Mouse (Mus musculus): ENCODE measurements around the gene Pex16.

The Pex16 gene

GRCm38 (mm10) chr2:92370821-92371805 is 3.4 kb upstream of the Pex16 start:
- peak; percentile 57 for DNase-seq

DNA sequence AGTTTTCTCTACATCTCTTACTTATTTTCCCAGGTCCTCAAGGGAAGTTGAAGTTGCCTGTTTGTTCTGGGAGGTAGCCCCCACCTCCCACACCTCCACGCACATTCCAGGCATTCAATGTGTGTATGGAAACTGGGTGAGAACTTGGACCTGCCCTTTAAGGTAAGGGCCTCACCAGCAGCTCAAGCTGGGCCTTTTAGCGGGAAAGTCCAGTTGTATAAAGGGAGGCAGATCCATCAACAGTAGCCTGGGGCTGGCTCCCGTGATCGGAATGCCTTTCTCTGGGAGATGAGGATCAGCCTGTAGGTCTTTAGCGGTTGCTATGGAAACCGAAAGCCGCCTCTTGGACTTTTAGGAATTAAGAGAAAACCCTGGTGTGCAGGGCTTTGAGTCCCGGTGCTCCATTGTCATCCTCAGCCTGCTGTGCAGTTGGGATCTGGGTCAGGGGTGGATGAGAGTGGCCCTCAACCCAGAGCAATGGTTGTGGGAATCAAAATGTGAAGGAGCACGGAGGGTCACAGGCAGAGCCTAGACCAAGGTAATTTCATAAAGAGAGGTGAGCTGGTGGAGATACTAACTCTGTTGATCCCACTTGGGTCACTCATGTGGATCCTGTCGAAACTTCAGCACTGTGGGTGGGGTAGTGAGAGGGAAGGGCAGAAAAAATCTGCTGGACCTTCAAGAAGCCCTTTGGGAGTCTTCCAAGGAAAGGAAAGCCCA is 2.3 kb upstream of the Pex16 start:
- no peak for DNase-seq

- no peak for DNase-seq
Measured at GRCm38 (mm10) chr2:92372767-92373436, 1.6 kb upstream of the Pex16 start.

GRCm38 (mm10) chr2:92373437-92373813 is 1.1 kb upstream of the Pex16 start:
- peak; percentile 41 for DNase-seq

DNA sequence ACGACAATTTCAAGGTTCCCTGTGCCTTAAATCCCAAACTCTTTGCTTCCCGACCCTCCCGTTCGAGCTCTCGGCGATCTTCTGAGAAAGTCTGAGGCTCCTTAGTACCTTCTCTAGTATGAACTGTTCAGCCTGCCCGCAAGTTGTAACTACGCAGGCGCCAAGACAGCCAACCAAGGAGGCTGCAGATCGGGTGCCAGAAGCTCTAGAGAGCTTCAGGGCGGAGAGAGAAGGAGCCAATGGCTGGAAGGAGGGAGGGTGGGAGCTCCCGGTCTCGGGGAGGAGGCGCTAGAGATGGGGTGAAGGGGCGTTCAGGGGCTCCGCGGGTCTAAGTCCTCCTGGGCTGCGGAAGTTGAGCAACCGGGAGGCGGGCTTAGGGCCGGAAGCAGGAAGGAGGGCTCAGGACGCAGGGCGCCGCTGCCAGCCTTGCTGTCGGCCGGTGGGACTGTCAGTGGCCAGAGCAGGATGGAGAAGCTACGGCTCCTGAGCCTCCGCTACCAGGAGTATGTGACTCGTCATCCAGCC is 685 bp downstream of the Pex16 start:
- DNase-seq = peak; percentile 96

DNA sequence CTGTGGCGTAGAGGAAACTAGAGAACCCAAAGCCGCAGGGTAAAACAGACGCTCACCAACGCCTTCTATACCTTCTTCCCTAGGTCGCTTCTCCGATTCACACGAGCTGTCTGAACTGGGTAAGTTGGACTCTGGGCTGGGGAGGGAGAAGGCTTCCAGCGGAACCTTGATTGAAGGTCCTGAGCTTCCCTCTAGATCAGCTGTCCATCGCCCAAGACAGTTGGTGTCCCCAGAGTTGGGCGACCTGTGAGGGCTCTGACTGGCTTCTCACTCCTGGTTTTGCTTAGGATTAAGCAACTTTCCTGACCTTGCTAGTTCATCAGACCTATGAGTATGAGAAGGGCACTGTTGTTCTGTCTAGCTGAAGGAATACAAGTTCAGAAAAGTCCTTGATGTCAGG is 1.3 kb downstream of the Pex16 start:
- DNase-seq = no peak

GRCm38 (mm10) chr2:92376300-92376699 is 1.8 kb downstream of the Pex16 start:
- no peak for DNase-seq

DNA sequence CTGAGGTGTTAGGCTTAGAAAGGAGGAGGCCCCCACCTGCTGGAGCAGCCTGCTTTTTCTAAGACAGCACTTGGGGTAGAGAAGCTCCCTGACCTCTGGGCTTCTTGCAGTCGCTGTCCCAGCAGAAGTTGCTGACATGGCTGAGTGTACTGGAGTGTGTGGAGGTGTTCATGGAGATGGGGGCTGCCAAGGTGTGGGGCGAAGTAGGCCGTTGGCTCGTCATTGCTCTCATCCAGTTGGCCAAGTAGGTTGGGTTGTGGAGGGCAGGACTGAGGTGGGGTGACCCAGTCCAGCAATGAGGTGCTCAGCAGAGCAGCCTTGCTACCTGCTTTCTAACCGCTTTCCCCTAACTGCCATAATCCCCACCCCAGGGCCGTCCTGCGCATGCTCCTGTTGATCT is 2.8 kb downstream of the Pex16 start:
- no peak for DNase-seq

DNA sequence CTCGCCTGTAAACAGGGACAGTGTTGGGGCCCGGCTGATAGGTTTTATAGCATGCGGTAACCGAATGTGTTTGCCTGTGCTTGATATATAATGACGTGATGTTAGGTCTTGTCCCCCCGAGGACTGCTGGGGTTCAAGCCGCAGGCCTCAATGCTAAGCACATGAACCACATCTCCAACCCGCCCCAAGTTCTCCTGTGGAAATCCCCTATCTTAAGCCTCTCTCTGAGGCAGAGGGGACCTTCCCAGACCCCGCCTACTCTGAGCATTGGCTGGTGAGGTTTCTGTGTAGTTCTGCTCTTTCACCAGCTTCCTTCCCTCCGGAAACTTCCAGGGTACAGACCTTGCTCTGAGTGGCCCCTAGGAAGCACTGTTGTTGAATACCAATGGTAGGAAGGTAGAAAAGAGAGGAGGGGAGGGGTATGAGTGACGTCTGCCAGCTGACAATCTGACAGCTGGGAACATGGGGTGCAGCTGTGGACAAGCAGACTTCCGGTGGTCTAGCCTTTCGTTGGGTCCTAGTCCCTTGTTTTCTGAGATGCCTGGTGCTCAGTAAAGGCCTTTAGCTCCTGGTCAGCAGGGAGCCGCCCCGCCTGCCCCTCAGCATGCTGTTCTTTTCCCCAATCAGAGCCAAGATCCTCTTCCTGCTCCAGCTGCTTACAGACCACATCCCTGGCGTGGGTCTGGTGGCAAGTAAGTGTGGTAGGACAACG is 5.5 kb downstream of the Pex16 start:
- DNase-seq = no peak

- DNase-seq = no peak
Measured at GRCm38 (mm10) chr2:92380495-92381050, 6.1 kb downstream of the Pex16 start.

GRCm38 (mm10) chr2:92381161-92381560 is 6.7 kb downstream of the Pex16 start:
- no peak for DNase-seq

DNA sequence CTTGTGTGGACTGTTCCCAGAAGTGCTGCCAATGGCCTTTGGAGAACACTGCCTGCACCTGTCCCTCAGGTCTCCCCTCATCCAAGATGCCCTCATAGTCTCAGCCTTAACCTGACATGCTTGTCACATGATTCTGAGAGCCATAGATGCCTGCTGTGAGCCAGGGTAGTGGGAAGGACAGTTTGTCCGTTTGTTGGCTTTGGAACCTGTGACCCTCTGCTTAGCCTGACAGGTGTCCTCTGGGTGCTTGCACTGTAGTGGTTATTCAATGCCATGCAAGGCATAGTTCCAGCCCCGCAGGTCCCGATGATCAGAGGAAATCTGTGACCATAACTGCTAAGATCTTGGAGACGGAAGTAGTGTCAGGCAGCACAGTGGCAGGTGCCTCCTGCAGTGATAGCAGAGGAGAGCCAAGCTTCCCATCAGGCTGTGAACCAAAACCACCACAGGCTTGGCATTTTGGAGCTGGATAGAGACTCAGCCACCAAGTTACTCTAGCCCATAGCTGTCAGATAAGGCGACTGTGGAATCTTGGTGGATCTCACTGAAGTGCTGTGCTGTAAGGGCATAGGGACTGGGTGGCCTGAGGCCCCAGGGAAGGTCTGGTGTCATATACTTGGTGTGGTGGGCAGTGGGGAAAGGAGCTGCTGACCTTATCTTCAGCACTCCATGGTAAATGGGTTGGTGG is 7.6 kb downstream of the Pex16 start, which contains the start of gene 1700029I15Rik:
1700029I15Rik (plus strand) TSS at position 638 of the 688 bp plus-strand sequence.
- no peak for DNase-seq

DNA sequence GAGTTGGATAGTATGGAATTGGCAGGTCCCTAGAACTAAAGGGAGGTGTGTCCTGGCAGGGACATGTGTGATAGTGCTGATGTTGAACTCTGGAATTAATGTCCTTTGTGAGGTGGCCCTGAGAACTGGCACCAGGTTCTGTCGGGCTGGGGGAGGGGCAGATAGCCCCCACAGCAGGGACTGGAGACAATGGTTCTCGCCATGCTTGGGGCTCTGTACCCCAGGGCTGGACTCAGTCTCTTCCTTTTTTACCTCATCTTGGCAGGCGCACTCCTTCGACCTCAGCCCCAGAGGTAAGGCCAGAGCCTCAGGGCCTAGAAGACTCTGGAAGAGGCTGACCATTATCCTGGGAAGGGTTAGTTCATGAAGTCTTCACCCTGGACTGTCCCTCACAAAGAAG is 8.3 kb downstream of the Pex16 start:
- no peak for DNase-seq

DNA sequence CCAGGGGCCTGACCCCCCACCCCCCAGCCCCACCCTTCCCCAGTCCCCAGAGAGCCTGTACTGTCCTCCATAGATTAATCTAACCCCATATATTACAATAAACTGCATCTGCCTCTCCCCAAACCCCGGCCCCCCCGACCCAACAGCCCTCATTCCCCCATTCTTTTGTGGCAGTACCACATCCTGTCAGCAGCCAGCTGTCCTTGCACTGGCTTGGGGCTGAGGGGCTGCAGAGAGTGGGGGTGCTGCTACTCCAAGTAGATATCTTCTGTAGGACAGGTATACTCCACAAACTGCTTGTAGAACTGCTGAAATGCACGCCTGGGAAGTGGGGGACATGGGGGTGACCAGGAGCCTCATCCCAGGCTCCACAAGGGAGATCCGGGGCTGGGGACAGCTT is 9.6 kb downstream of the Pex16 start:
- peak; percentile 61 for DNase-seq

DNA sequence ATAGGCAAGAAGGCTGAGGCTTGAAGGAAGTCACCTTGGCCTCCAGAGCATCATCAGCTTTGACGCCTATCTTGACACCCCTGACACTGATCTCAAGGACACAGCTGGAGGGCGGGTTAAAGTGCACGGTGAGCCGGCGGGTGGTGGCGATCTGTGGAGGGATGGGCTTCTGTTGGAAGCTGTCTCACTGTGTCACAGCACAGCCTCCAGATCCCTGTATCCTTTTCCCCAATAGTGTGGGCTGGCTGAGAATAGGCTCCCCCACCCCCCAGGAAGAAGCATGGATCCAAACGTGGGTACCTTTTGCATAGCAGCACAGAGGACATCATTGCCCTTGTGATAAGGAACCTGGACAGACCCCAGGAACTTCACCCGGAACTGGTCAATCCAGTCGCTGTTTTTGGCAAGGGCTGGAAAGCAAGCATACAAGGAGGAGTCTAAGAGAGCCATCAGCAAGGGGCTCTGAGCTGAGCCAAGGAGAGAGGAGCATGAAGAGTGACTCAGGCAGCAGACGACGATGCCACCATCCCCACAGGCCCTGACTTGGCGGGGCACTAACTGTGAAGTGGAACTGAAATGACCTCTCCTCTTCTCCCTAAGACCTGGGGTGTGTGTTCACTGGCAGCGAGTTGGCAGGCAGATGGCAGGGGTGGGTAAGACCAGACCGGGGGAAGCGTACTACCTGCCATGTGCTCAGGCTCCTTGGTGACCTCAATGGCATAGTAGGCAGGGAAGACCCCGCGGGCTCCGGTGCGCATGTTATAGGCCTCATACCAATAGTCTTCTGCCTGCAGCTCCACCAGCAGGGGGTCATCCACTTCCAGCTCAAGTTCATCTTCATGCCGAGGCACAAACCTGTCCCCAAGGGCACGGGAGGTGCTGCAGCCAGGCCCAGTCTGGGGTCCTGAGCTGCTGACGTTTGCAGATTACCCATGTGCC is 10.9 kb downstream of the Pex16 start:
- DNase-seq = no peak

DNA sequence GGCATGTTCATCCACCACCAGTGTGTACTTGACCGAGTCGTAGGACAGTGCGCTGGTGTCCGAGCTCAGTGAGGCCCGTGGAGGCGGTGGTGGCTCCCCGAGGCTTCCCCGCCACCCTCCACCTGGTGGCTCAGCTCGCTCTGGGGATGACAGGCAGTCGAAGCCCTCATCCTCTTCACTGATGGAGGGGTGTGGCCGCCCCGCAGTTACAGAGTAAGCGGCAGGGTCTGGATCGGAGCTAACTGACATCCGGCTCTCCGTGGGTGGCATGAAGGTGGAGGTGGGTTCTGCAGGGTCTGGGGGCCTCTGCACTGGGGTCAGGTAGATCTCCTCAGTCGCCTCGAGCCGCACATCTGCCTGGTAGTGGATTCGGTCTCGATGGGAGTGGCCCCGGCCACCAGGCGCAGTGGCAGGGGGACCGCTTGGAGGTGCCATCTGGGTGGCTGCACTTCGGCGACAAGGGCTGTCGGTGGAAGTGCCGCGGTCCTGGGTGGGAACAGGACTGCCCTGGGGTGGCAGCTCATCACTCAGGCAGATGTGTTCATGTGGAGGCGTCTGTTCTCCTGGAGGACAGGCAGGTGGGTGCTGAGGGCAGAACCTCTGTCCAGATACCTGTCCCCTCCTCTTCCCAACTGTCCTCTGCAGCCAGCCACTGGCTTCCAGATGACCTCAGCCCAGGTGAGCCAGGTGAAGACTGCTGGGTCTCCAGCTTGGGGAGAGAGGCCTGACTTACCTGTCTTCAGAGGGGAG is 12.5 kb downstream of the Pex16 start:
- no peak for DNase-seq

GRCm38 (mm10) chr2:92387646-92388045 is 13.2 kb downstream of the Pex16 start:
- DNase-seq = no peak

DNA sequence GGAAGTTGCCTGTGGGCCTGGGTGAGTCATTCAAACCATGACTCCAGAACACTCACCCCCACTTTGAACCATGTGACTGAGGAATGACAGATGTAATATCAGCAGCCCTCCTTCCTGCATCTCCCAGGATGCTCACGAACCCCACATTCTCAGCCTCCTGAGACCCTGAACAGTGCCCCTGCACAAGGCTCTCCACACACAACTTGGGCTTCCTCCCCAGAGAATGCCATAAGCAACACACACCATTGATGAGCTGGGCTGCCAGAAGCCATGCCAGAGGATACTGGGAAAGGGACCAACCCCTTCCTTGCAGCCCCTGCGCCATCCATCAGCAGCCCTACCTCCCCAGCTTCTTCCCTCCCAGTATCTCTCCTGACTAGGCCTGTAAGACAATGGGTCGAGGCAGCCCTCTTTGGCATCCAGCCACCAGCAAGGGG is 13.6 kb downstream of the Pex16 start:
- no peak for DNase-seq

DNA sequence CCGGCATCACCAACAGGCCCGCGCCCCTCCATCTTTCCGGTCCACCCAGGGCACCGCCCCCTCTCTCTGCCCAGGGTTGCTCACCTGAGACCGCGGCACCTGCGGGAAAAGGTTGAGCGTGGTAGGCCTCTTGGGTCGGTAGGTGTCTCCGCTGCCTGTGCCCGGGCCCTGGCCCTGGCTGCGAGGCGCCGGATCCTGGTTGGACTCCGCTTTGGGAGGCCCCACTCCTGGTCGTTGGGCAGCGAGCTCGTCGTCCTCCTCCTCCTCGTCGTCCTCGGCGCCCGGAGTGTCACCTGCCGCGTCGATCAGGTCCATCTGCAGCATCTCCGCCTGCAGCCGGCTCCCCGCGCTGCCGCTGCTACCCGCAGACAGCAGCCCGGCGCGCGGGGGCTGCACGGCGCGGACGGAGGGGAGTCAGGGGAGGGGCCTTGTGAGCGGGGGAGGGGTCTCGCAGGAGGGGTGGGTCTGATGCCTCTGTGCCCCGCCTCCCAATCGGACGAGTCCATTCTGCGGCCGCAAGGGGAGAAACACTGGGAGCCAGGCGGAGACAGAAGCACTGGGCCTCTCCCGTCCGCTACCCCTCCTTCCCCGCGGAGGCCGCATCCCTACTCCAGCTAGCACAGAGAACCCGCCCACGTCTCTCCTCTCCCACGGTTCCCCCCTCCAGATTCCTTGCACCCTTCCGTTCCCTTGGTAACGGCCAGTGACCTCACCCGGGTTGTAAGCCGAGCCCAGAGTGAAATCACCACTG is 14.6 kb downstream of the Pex16 start:
- peak; percentile 64 for DNase-seq
